Comparison of ENCODE assay signal across 8 mouse cellular contexts in genomic region chr9:96952310-96952975, GRCm38 (mm10). TPM values are rescaled to one million over a fixed set of nuclear protein-coding genes. Genes with fewer than 3 reads are reported as not detected.
DNase-seq lines count a peak whose midpoint lies in the region; ATAC-seq and TF ChIP-seq lines count a peak whose summit lies in the region.

No protein-coding gene starts in this region.

- H3K4me3 ChIP-seq in kidney, adult 2 months (ENCODE audit: insufficient read depth, low read depth, low read length) = no peak overlapping the region
- H3K4me3 ChIP-seq in kidney, embryonic 16.5 days (ENCODE audit: low read length) = no peak overlapping the region
- H3K4me3 ChIP-seq in stomach, postnatal 0 days (ENCODE audit: low read depth, low read length) = no peak overlapping the region

- H3K9me3 ChIP-seq in kidney, embryonic 16.5 days (ENCODE audit: low read length) = no peaks in the 10 kb centered on the region
- no peaks in the 10 kb centered on the region for H3K9me3 ChIP-seq in stomach, postnatal 0 days (ENCODE audit: control insufficient read depth, low read length)

- no peaks in the 10 kb centered on the region for H3K36me3 ChIP-seq in kidney, adult 2 months (ENCODE audit: control insufficient read depth, insufficient read depth, low read length)
- H3K36me3 ChIP-seq in kidney, embryonic 16.5 days (ENCODE audit: insufficient read depth, low read length) = no peaks in the 10 kb centered on the region
- no peaks in the 10 kb centered on the region for H3K36me3 ChIP-seq in stomach, postnatal 0 days (ENCODE audit: control insufficient read depth, insufficient read depth, low read length)

- peaks cover 15% of the 10 kb centered on the region for H3K4me1 ChIP-seq in kidney, adult 2 months (ENCODE audit: control insufficient read depth, insufficient read depth, low read length)
- peaks cover 52% of the 10 kb centered on the region for H3K4me1 ChIP-seq in kidney, embryonic 16.5 days (ENCODE audit: insufficient read depth, low read length)
- no peaks in the 10 kb centered on the region for H3K4me1 ChIP-seq in stomach, postnatal 0 days (replicated peaks; ENCODE audit: control insufficient read depth, insufficient read depth)

- TF ChIP-seq EP300 in stomach, postnatal 0 days (optimal IDR thresholded peaks at IDR 0.05) = no peak

- no peak for TF ChIP-seq CTCF in kidney, adult 2 months (conservative IDR thresholded peaks at IDR 0.05; ENCODE audit: insufficient read depth, insufficient read length, low read depth, low read length)
- no peak for TF ChIP-seq CTCF in stomach, postnatal 0 days (IDR thresholded peaks at IDR 0.05; ENCODE audit: low read depth)

- no peak overlapping the region for H3K9ac ChIP-seq in kidney, embryonic 16.5 days (replicated peaks; ENCODE audit: low read length)
- no peak overlapping the region for H3K9ac ChIP-seq in stomach, postnatal 0 days (ENCODE audit: low read length)

- 32% methylated on average over 9 of the region's 9 CpGs for WGBS in kidney, adult 2 months
- WGBS in kidney, embryonic 16.5 days = 16% methylated on average over 9 of the region's 9 CpGs
- 29% methylated on average over 9 of the region's 9 CpGs for WGBS in stomach, postnatal 0 days

- no peak; the same call in 1 of the 2 replicates for ATAC-seq in kidney, embryonic 16.5 days (ENCODE audit: low FRiP score, low TSS enrichment)
- peak; percentile 75 for ATAC-seq in granulocyte monocyte progenitor cell, adult 5-6 weeks (replicated peaks; ENCODE audit: poor library complexity, severe bottlenecking)
- peak; percentile 41 for ATAC-seq in stomach, postnatal 0 days (ENCODE audit: low FRiP score, low TSS enrichment)

- TF ChIP-seq POLR2A in kidney, adult 2 months (IDR thresholded peaks at IDR 0.05; ENCODE audit: low read depth, low read length) = no peak

- H3K27me3 ChIP-seq in kidney, adult 2 months (replicated peaks; ENCODE audit: control insufficient read depth, insufficient read depth, low read length) = no peaks in the 10 kb centered on the region
- H3K27me3 ChIP-seq in kidney, embryonic 16.5 days (ENCODE audit: insufficient read depth, low read length) = no peaks in the 10 kb centered on the region; the same call in 1 of the 2 replicates
- no peaks in the 10 kb centered on the region for H3K27me3 ChIP-seq in stomach, postnatal 0 days (ENCODE audit: control insufficient read depth, insufficient read depth, low read length)

- H3K4me2 ChIP-seq in kidney, embryonic 16.5 days (replicated peaks; ENCODE audit: low read depth, low read length) = no peak overlapping the region
- no peak overlapping the region for H3K4me2 ChIP-seq in stomach, postnatal 0 days (replicated peaks; ENCODE audit: low read depth)

- peak; percentile 45 for DNase-seq in kidney, adult 2 months
- peak; percentile 49 to 52 for DNase-seq in right cerebral cortex, adult 2 months (ENCODE audit: low spot score in 2 of 2)
- DNase-seq in right cerebral cortex, postnatal 25 days = no peak
- no peak for DNase-seq in stomach, postnatal 0 days (ENCODE audit: low spot score)
- DNase-seq in retina, embryonic 14.5 days (ENCODE audit: low spot score) = no peak
- DNase-seq in cerebellum, postnatal 10 days = no peak

- no peak overlapping the region for H3K27ac ChIP-seq in kidney, adult 2 months (ENCODE audit: insufficient read depth, low read depth, low read length)
- no peak overlapping the region for H3K27ac ChIP-seq in kidney, embryonic 16.5 days (ENCODE audit: low read length)
- H3K27ac ChIP-seq in stomach, postnatal 0 days (replicated peaks) = no peak overlapping the region

RNA-seq across cellular contexts. Expression of gene Pxylp1, which starts 60.0 kb away (rescaled TPM):
- 7.6 and 10.7 TPM in 2 replicates for polyA plus RNA-seq in kidney, adult 2 months (2012; rRNA removed)
- 22.2 and 24.4 TPM in 2 replicates for polyA plus RNA-seq in kidney, embryonic 16.5 days (2015; fragmentation: Nextera tagmentation; extraction: Ambion mirVana)
- total RNA-seq in granulocyte monocyte progenitor cell, adult 5-6 weeks (2014; fragmentation: Nextera tagmentation) = 78.2 and 85.4 TPM in 2 replicates
- total RNA-seq in granulocyte monocyte progenitor cell, adult 5-6 weeks (2017) = 60.4 and 80.7 TPM in 2 replicates
- polyA plus RNA-seq in stomach, postnatal 0 days (2015; fragmentation: Nextera tagmentation; extraction: Ambion mirVana) = 19.1 TPM in 2 replicates

Comparison
In these comparisons a context has a peak if more than half of its experiments do, and no peak if none do; other contexts are left out.
1. DNase-seq: peak in kidney, adult 2 months (single experiment) and right cerebral cortex, adult 2 months (2 of 2); none in right cerebral cortex, postnatal 25 days (single experiment), stomach, postnatal 0 days (single experiment), retina, embryonic 14.5 days (single experiment) and cerebellum, postnatal 10 days (0 of 2).